Mouse (Mus musculus) stomach, postnatal 0 days (tissue): ENCODE data around the gene Limk1.

Source experiments
- CTCF ChIP-seq: IDR thresholded peaks from 2 replicates; pipeline ENCODE4 v1.5.1; 2016; ENCODE audit warnings: antibody characterized with exemption, low read depth, mild to moderate bottlenecking, moderate library complexity
- EP300 ChIP-seq: optimal IDR thresholded peaks from 2 replicates; pipeline ENCODE3; 2016; ENCODE audit warnings: antibody characterized with exemption

- TF ChIP-seq CTCF, result no peak
- no peak for TF ChIP-seq EP300
Measured at GRCm38 (mm10) chr5:134733241-134733640, 44.8 kb upstream of the Limk1 start.
